Mouse (Mus musculus) urinary bladder, postnatal 25 days (tissue): ENCODE results near the gene Lhfpl2.
"Not testable (repeated sequence)": the region's sequence is repeated elsewhere in the genome, so short reads cannot be mapped to it uniquely, and the experiment has no call there.

Experiments used
- DNase-seq: peaks from one replicate; pipeline ENCODE4 v3.0.0; 2022; ENCODE audit warnings: low spot score

Lhfpl2 gene

GRCm38 (mm10) chr13:94057563-94058560 is at the start of gene Lhfpl2:
Lhfpl2 (plus strand) TSS chr13:94057796.
- DNase-seq = peak; percentile 44

GRCm38 (mm10) chr13:94011996-94012575 is 45.5 kb upstream of the Lhfpl2 start:
- no peak for DNase-seq

GRCm38 (mm10) chr13:94013986-94014385 is 43.6 kb upstream of the Lhfpl2 start:
- no peak for DNase-seq

- not testable (repeated sequence) for DNase-seq
Observed at GRCm38 (mm10) chr13:94024575-94024974, 33.0 kb upstream of the Lhfpl2 start.

- DNase-seq = no peak
Observed at GRCm38 (mm10) chr13:94029147-94029546, 28.4 kb upstream of the Lhfpl2 start.

- no peak for DNase-seq
Observed at GRCm38 (mm10) chr13:94030551-94030950, 27.0 kb upstream of the Lhfpl2 start.

GRCm38 (mm10) chr13:94037313-94038051 is 20.1 kb upstream of the Lhfpl2 start:
- DNase-seq = no peak

GRCm38 (mm10) chr13:94038052-94038340 is 19.6 kb upstream of the Lhfpl2 start:
- no peak for DNase-seq

GRCm38 (mm10) chr13:94050036-94050435 is 7.6 kb upstream of the Lhfpl2 start:
- DNase-seq = no peak

GRCm38 (mm10) chr13:94050782-94051181 is 6.8 kb upstream of the Lhfpl2 start:
- no peak for DNase-seq

- no peak for DNase-seq
Observed at GRCm38 (mm10) chr13:94057036-94057562, 497 bp upstream of the Lhfpl2 start.

- DNase-seq = no peak
Observed at GRCm38 (mm10) chr13:94058642-94059222, 1.1 kb downstream of the Lhfpl2 start.

GRCm38 (mm10) chr13:94059373-94059772 is 1.8 kb downstream of the Lhfpl2 start:
- no peak for DNase-seq

GRCm38 (mm10) chr13:94059778-94060177 is 2.2 kb downstream of the Lhfpl2 start:
- DNase-seq = no peak

GRCm38 (mm10) chr13:94060461-94060860 is 2.9 kb downstream of the Lhfpl2 start:
- DNase-seq = no peak

- DNase-seq = no peak
Observed at GRCm38 (mm10) chr13:94061256-94061877, 3.8 kb downstream of the Lhfpl2 start.

- peak; percentile 38 for DNase-seq
Observed at GRCm38 (mm10) chr13:94062349-94063111, 4.9 kb downstream of the Lhfpl2 start.

GRCm38 (mm10) chr13:94063156-94063555 is 5.6 kb downstream of the Lhfpl2 start:
- DNase-seq = no peak

GRCm38 (mm10) chr13:94064571-94064970 is 7.0 kb downstream of the Lhfpl2 start:
- no peak for DNase-seq

GRCm38 (mm10) chr13:94065276-94066050 is 7.9 kb downstream of the Lhfpl2 start:
- DNase-seq = no peak
